Mouse (Mus musculus) lung, postnatal 0 days (tissue): ENCODE measurements around the gene Gna13.

Experiments
- CTCF ChIP-seq: IDR thresholded peaks from 2 replicates; pipeline ENCODE4 v1.5.1; 2016; ENCODE audit warnings: antibody characterized with exemption, mild to moderate bottlenecking
- EP300 ChIP-seq: IDR thresholded peaks from 2 replicates; pipeline ENCODE4 v1.6.1; 2016; ENCODE audit warnings: antibody characterized with exemption, mild to moderate bottlenecking, control low read depth

- TF ChIP-seq EP300 = no peak
- TF ChIP-seq CTCF = no peak
Observed at GRCm38 (mm10) chr11:109442166-109442730, 79.6 kb downstream of the Gna13 start.
